Mouse (Mus musculus): ENCODE data around the gene Cog4. TPM values are rescaled to one million over a fixed set of nuclear protein-coding genes. Genes with fewer than 3 reads are reported as not detected.

The Cog4 gene
- polyA plus RNA-seq, 1 experiment = 14.0 TPM

- Histone ChIP-seq H3K4me1 (peaks cover 100% of the 10 kb centered on the region), H3K9me3 (no peaks in the 10 kb centered on the region), H3K36me3 (replicated peaks; ENCODE audit: low read length) (peaks cover 53% of the 10 kb centered on the region), H3K4me3 (replicated peaks) (peak overlapping the region; percentile 89), H3K27me3 (replicated peaks) (no peaks in the 10 kb centered on the region)
- no peak for TF ChIP-seq FLI1 (IDR thresholded peaks at IDR 0.05; ENCODE audit: low read length)
- TF ChIP-seq GATA1 (IDR thresholded peaks at IDR 0.05; ENCODE audit: borderline replicate concordance, low read length) = no peak
Observed at GRCm38 (mm10) chr8:110931176-110931939, 85.0 kb downstream of the Cog4 start.

Other genes with a start within 250 kb of the Cog4 start
- 30.7 and 36.1 TPM in 2 replicates for gene Vac14, start 228.0 kb upstream of the Cog4 start, polyA plus RNA-seq (2012; ENCODE audit: insufficient read depth, low replicate concordance)
- 149 and 562 TPM in 2 replicates for gene Mtss1l, start 125.1 kb upstream of the Cog4 start, polyA plus RNA-seq (2012; ENCODE audit: insufficient read depth, low replicate concordance)
- gene Il34, start 40.7 kb upstream of the Cog4 start, polyA plus RNA-seq (2012; ENCODE audit: insufficient read depth, low replicate concordance) = 3.7 and 20.1 TPM in 2 replicates
- gene Sf3b3, start 187 bp downstream of the Cog4 start, polyA plus RNA-seq (2012; ENCODE audit: insufficient read depth, low replicate concordance) = 3.4 TPM in 1 of 2 replicates, not detected in the other
- gene Fuk, start 55.9 kb downstream of the Cog4 start, polyA plus RNA-seq (2012; ENCODE audit: insufficient read depth, low replicate concordance) = 1.6 and 3.3 TPM in 2 replicates
- gene St3gal2, start 73.3 kb downstream of the Cog4 start, polyA plus RNA-seq (2012; ENCODE audit: insufficient read depth, low replicate concordance) = 19.8 and 54.8 TPM in 2 replicates
- 5.2 and 18.4 TPM in 2 replicates for gene Ddx19a, start 151.2 kb downstream of the Cog4 start, polyA plus RNA-seq (2012; ENCODE audit: insufficient read depth, low replicate concordance)
- 1.1 TPM in 1 of 2 replicates, not detected in the other for gene Ddx19b, start 185.2 kb downstream of the Cog4 start, polyA plus RNA-seq (2012; ENCODE audit: insufficient read depth, low replicate concordance)
- 29.9 and 34.3 TPM in 2 replicates for gene Aars, start 186.5 kb downstream of the Cog4 start, polyA plus RNA-seq (2012; ENCODE audit: insufficient read depth, low replicate concordance)
- 17.8 and 46.3 TPM in 2 replicates for gene Exosc6, start 209.7 kb downstream of the Cog4 start, polyA plus RNA-seq (2012; ENCODE audit: insufficient read depth, low replicate concordance)
- not detected in 2 replicates for gene Clec18a, start 245.8 kb downstream of the Cog4 start, polyA plus RNA-seq (2012; ENCODE audit: insufficient read depth, low replicate concordance)
- 0.89 and 1.00 TPM in 2 replicates for gene Pdpr, start 248.0 kb downstream of the Cog4 start, polyA plus RNA-seq (2012; ENCODE audit: insufficient read depth, low replicate concordance)

Measured in megakaryocyte, embryonic 14.5 days (primary cell).